Mouse (Mus musculus) ES-E14 (cell line): Measurements from ENCODE around the gene Mdga1. TPM values are rescaled to one million over a fixed set of nuclear protein-coding genes. Genes with fewer than 3 reads are reported as not detected.

ENCODE experiments used
- DNase-seq: peaks from one replicate; pipeline ENCODE4 v3.0.0-alpha.2; 2013; ENCODE audit warnings: low read depth, low spot score
- H3K27ac ChIP-seq: 2 replicates; pipeline ENCODE4 v1.5.1; 2012; ENCODE audit warnings: low read depth, mild to moderate bottlenecking, low read length, moderate library complexity, mixed read lengths; ENCODE audit not compliant: poor library complexity, insufficient read depth, severe bottlenecking
- H3K36me3 ChIP-seq: 2 replicates; pipeline ENCODE4 v1.6.1; 2012; ENCODE audit warnings: mild to moderate bottlenecking, low read length, moderate library complexity, mixed read lengths; ENCODE audit not compliant: control insufficient read depth, poor library complexity, insufficient read depth, severe bottlenecking
- H3K4me1 ChIP-seq, 2 experiments: fragments of 150-350 bp in 1 of 2; sonication (generic) in 1 of 2; 2 replicates each; pipeline ENCODE4 v1.6.1; 2012; ENCODE audit warnings: low read length in 2 of 2, mild to moderate bottlenecking in 1 of 2, mixed read lengths in 1 of 2; ENCODE audit not compliant: control insufficient read depth in 2 of 2, insufficient read depth in 2 of 2, poor library complexity in 1 of 2
- H3K4me3 ChIP-seq, 2 experiments: fragments of 150-350 bp in 1 of 2; sonication (generic) in 1 of 2; 2 replicates each; pipeline ENCODE4 v1.5.1; 2012; ENCODE audit warnings: low read length in 2 of 2, low read depth in 1 of 2, mild to moderate bottlenecking in 1 of 2, mixed read lengths in 1 of 2; ENCODE audit not compliant: insufficient read depth in 1 of 2, poor library complexity in 1 of 2, severe bottlenecking in 1 of 2
- H3K9ac ChIP-seq: 2 replicates; pipeline ENCODE4 v1.6.1; 2012; ENCODE audit warnings: low read depth, mild to moderate bottlenecking, low read length, mixed read lengths; ENCODE audit not compliant: poor library complexity, insufficient read depth, severe bottlenecking
- H3K9me3 ChIP-seq: fragments of 150-350 bp; sonication (generic); 2 replicates; pipeline ENCODE4 v1.6.1; 2012; ENCODE audit warnings: low read depth, mild to moderate bottlenecking, low read length; ENCODE audit not compliant: control insufficient read depth, insufficient read depth
- CHD2 ChIP-seq: IDR thresholded peaks from 2 replicates; pipeline ENCODE4 v1.6.1; 2014; ENCODE audit warnings: mild to moderate bottlenecking, low read depth, low read length, inconsistent platforms
- HCFC1 ChIP-seq: IDR thresholded peaks from 2 replicates; pipeline ENCODE4 v1.6.1; 2012; ENCODE audit warnings: low read length, inconsistent platforms, borderline replicate concordance; ENCODE audit not compliant: insufficient read depth
- MAFK ChIP-seq: IDR thresholded peaks from 2 replicates; pipeline ENCODE4 v1.6.1; 2014; ENCODE audit warnings: mild to moderate bottlenecking, low read depth, low read length, inconsistent platforms; ENCODE audit not compliant: insufficient read depth
- ZC3H11A ChIP-seq: IDR thresholded peaks from 2 replicates; pipeline ENCODE4 v1.6.1; 2012; ENCODE audit warnings: low read depth, mild to moderate bottlenecking, inconsistent platforms, low read length, borderline replicate concordance
- ZNF384 ChIP-seq: IDR thresholded peaks from 2 replicates; pipeline ENCODE4 v1.6.1; 2012; ENCODE audit warnings: low read depth, low read length, inconsistent platforms
- in situ Hi-C, 2 experiments: fragments of 600-800 bp; cut with MboI; formaldehyde crosslinking; loops; one replicate each; pipeline ENCODE4 v1.15.1; 2025; ENCODE audit warnings: low sequenced_read_pairs in 2 of 2, inconsistent platforms in 1 of 2; ENCODE audit not compliant: unreplicated experiment in 2 of 2
- total RNA-seq: library from RNA; depleted of rRNA; stranded (reverse); fragments of 300-350 nt; gene quantifications from 2 replicates; pipeline ENCODE4 v1.2.3, GENCODE M21; 2012

The Mdga1 gene
- total RNA-seq, 1 experiment = 7.1 TPM

DNA sequence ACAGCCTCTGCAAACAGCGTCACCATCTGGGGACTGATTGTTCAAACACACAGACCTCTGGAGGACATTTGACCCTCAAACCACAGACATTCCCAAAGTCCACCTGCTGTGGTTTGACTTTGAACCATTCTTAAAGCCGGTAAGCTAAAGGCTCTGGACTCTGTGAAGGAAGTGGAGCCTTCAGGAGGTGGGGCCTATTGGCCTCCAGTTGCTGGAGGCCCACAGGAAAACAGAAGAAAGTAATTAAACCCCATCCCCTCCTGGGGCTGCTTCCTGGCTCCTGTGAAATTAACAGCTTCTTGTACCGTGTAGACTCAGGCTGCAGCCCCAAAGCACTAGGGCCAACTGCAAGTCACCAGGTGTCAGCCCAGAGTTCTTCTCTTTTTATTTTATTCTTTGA lies 52.9 kb downstream of the Mdga1 start:
- DNase-seq = no peak
- H3K36me3 ChIP-seq = no peaks in the 10 kb centered on the region
- TF ChIP-seq ZNF384 = no peak
- no peak for TF ChIP-seq HCFC1
- no peak for TF ChIP-seq ZC3H11A
- H3K4me3 ChIP-seq = no peak overlapping the region
- in situ Hi-C loops = no loop called here
- no peak overlapping the region for H3K9ac ChIP-seq
- no peaks in the 10 kb centered on the region for H3K9me3 ChIP-seq
- no peak overlapping the region for H3K27ac ChIP-seq
- 0 out of 4 replicates have a peak, but pooled peaks cover 0 to 3% of the 10 kb centered on the region in 2 experiments for H3K4me1 ChIP-seq

- no peak for DNase-seq
- Histone ChIP-seq H3K36me3 (no peaks in the 10 kb centered on the region), H3K9ac (no peak overlapping the region), H3K4me3 (no peak overlapping the region), H3K4me1 (0 out of 4 replicates have a peak, but pooled peaks cover 0 to 3% of the 10 kb centered on the region in 2 experiments), H3K27ac (no peak overlapping the region), H3K9me3 (no peaks in the 10 kb centered on the region)
- in situ Hi-C loops = no loop called here
- no peak for TF ChIP-seq MAFK
- no peak for TF ChIP-seq ZNF384
- no peak for TF ChIP-seq HCFC1
- no peak for TF ChIP-seq CHD2
- TF ChIP-seq ZC3H11A = no peak
Measured at GRCm38 (mm10) chr17:29915820-29916219, 54.1 kb downstream of the Mdga1 start.

GRCm38 (mm10) chr17:29913301-29913965 lies 56.5 kb downstream of the Mdga1 start:
- Histone ChIP-seq H3K9ac (no peak overlapping the region), H3K4me3 (peak overlapping the region; percentile 37 to 44), H3K36me3 (no peaks in the 10 kb centered on the region), H3K9me3 (no peaks in the 10 kb centered on the region), H3K4me1 (0 out of 4 replicates have a peak, but pooled peaks cover 0 to 3% of the 10 kb centered on the region in 2 experiments), H3K27ac (no peak overlapping the region)
- no peak for TF ChIP-seq CHD2
- no peak for TF ChIP-seq MAFK
- TF ChIP-seq ZC3H11A = no peak
- no peak for TF ChIP-seq ZNF384
- TF ChIP-seq HCFC1 = no peak
- in situ Hi-C loops = no loop called here
- DNase-seq = peak; percentile 62

- H3K27ac ChIP-seq = no peak overlapping the region
- no peak overlapping the region for H3K4me3 ChIP-seq
- H3K9me3 ChIP-seq = no peaks in the 10 kb centered on the region
- no peak overlapping the region for H3K9ac ChIP-seq
- in situ Hi-C loops = no loop called here
- no peaks in the 10 kb centered on the region for H3K36me3 ChIP-seq
- no peak for DNase-seq
- TF ChIP-seq ZNF384 (no peak), HCFC1 (no peak), CHD2 (no peak), MAFK (no peak), ZC3H11A (no peak)
- 0 out of 4 replicates have a peak, but pooled peaks cover 0 to 3% of the 10 kb centered on the region in 2 experiments for H3K4me1 ChIP-seq
Measured at GRCm38 (mm10) chr17:29912733-29913132, 57.2 kb downstream of the Mdga1 start.

- no peak overlapping the region for H3K9ac ChIP-seq
- no peaks in the 10 kb centered on the region for H3K9me3 ChIP-seq
- H3K36me3 ChIP-seq = no peaks in the 10 kb centered on the region
- peak; percentile 6; the same call in 1 of the 2 replicates for TF ChIP-seq ZC3H11A
- TF ChIP-seq CHD2 = no peak
- peaks cover 2 to 3% of the 10 kb centered on the region in 2 experiments; a peak in 2 of 4 replicates for H3K4me1 ChIP-seq
- H3K27ac ChIP-seq = no peak overlapping the region
- in situ Hi-C loops = no loop called here
- no peak for DNase-seq
- H3K4me3 ChIP-seq = no peak overlapping the region
Measured at GRCm38 (mm10) chr17:29909031-29909430, 60.9 kb downstream of the Mdga1 start.
